Mouse (Mus musculus) cerebellum, adult 2 months (tissue): Measurements from ENCODE around the gene Cldn12.

Experiments
- CTCF ChIP-seq: fragments of 200-500 bp; IDR thresholded peaks from 2 replicates; pipeline ENCODE4 v1.5.1; 2011; ENCODE audit warnings: low read depth, mild to moderate bottlenecking, control low read depth, low read length, moderate library complexity, borderline replicate concordance; ENCODE audit not compliant: insufficient read depth
- POLR2A ChIP-seq: fragments of 200-500 bp; IDR thresholded peaks from 2 replicates; pipeline ENCODE4 v1.6.1; 2011; ENCODE audit warnings: low read length, control low read depth, borderline replicate concordance; ENCODE audit not compliant: insufficient read depth

DNA sequence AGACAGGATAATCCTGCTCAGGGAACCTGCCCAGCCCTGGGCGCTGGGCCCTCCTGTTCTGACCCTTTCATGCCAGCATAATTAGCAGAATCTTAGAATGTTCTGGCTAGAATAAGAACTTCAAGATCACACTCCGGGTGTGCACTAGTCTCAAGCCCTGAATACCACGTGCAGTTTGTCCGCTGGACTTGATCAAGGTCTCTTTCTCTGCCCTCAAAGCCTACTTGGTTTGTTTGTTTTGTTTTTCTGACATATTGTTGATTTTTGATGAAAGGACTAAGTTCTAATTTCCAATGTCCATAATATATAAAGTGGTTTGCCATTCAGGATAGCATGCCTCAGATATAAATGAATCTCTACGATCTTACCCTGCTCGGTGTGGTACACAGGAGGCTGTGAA, 35.7 kb downstream of the Cldn12 start, which contains the start of gene 1700015F17Rik:
- TF ChIP-seq POLR2A (no peak), CTCF (no peak)
